Mouse (Mus musculus): ENCODE results near the gene Farp1. TPM values are rescaled to one million over a fixed set of nuclear protein-coding genes. Genes with fewer than 3 reads are reported as not detected.
A peak's percentile ranks its signal among the peaks of the same experiment; 100 is the strongest.

Farp1 gene
- polyA plus RNA-seq, 1 experiment from 2014 or later: 22.0 TPM

DNA sequence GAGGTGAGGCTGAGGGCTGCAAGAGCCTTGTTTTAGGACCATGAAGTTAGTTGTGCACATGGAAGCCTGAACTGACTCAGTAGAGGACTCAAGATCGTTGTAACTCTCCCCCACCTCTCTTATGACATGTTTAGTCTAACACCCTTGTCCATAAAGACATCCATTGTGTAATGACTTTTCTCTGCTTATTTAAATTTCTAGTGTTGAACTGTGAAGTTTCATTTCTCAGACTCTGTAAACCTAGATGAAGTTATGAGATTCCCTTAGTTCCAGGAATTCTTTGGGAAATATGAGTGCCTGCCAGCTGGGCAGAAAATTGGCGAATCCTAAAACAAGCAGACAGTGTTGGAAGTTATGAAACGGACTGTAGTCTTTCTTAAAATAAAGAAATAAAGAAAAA lies 170.5 kb downstream of the Farp1 start:
- 25% methylated on average over 3 of the region's 3 CpGs for WGBS

DNA sequence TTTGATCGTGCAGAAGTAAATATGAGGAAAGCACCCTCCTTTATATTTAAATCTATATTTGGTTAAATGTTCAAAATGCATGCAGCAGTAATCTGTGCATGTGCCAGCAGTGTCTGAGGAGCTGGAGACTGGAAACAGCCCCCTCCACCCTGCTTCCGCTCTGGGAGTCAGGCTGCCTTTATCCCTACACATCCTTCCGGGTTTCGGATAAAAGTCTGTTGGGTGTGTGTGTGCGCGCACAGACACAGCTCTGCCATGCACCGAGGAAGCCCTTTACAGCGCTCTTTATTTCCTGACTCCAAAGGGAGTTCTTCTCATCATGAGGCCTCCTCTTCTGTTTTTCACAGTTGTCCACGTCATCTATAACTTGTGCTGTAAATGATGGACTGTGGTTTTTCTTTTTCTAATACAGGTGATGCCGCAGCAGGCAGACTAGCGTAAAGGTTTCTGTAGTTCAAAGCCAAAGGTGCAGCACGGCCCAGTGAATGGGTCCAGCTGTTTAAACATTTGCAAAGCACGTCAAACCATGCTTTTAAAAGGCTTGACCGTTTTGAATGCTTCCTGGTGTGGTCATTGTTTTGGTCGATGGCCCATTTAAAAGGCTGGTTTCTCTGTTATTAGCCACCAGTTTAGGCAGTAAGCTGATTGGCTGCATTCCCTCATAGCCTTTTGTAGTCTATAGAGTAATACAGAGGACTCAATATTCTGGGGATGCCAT lies 172.6 kb downstream of the Farp1 start:
- ATAC-seq (ENCODE audit: low read depth): no peak; the same call in 1 of the 2 replicates
- no peaks in the 10 kb centered on the region for H3K9me3 ChIP-seq (ENCODE audit: control insufficient read depth, low read length)

More for the DNA sequence above, 170.5 kb downstream of the Farp1 start:
- H3K9ac ChIP-seq (ENCODE audit: low read length): no peak overlapping the region
- no peaks in the 10 kb centered on the region for H3K36me3 ChIP-seq (ENCODE audit: control insufficient read depth, insufficient read depth, low read length)
- H3K27ac ChIP-seq (ENCODE audit: low read length): peak overlapping the region; percentile 38
- peak; percentile 67 for ATAC-seq (ENCODE audit: low read depth)
- H3K9me3 ChIP-seq (ENCODE audit: control insufficient read depth, low read length): no peaks in the 10 kb centered on the region
- H3K4me1 ChIP-seq (replicated peaks; ENCODE audit: control insufficient read depth, insufficient read depth, low read length): peaks cover 10% of the 10 kb centered on the region
- no peaks in the 10 kb centered on the region for H3K27me3 ChIP-seq (ENCODE audit: control insufficient read depth, insufficient read depth, low read depth, low read length)
- no peak overlapping the region for H3K4me2 ChIP-seq (ENCODE audit: low read depth, low read length)
- H3K4me3 ChIP-seq (ENCODE audit: low read length): no peak overlapping the region

DNA sequence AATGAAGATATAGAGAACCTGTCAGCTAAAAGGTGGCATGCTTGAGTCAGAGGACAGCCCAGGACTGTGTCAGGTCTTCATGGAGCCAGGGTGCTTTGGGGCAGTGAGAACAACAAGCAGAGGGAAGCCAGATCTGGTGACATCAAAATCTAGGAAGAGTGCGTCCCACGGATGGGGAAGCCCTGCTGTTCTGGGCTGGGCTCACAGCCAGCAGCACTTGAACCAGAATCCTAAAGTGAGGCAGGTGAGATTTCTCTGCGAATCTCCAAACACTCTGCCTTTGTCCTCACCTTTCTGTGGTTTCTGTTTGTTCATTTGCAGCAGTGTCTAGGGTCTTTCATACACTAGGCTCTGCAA lies 173.1 kb downstream of the Farp1 start:
- no peaks in the 10 kb centered on the region for H3K36me3 ChIP-seq (ENCODE audit: control insufficient read depth, insufficient read depth, low read length)
- no peaks in the 10 kb centered on the region for H3K9me3 ChIP-seq (ENCODE audit: control insufficient read depth, low read length)
- ATAC-seq (ENCODE audit: low read depth): no peak
- H3K27ac ChIP-seq (ENCODE audit: low read length): no peak overlapping the region
- H3K4me1 ChIP-seq (replicated peaks; ENCODE audit: control insufficient read depth, insufficient read depth, low read length): peaks cover 10% of the 10 kb centered on the region
- WGBS: 49% methylated on average over 3 of the region's 3 CpGs
- H3K9ac ChIP-seq (ENCODE audit: low read length): no peak overlapping the region
- no peaks in the 10 kb centered on the region for H3K27me3 ChIP-seq (ENCODE audit: control insufficient read depth, insufficient read depth, low read depth, low read length)
- no peak overlapping the region for H3K4me3 ChIP-seq (ENCODE audit: low read length)
- no peak overlapping the region for H3K4me2 ChIP-seq (ENCODE audit: low read depth, low read length)

More for the DNA sequence above, 172.6 kb downstream of the Farp1 start:
- no peak overlapping the region for H3K4me3 ChIP-seq (ENCODE audit: low read length)
- no peak overlapping the region for H3K27ac ChIP-seq (ENCODE audit: low read length)
- no peaks in the 10 kb centered on the region for H3K27me3 ChIP-seq (ENCODE audit: control insufficient read depth, insufficient read depth, low read depth, low read length)
- H3K9ac ChIP-seq (ENCODE audit: low read length): no peak overlapping the region
- WGBS: 56% methylated on average over 15 of the region's 15 CpGs
- peaks cover 10% of the 10 kb centered on the region for H3K4me1 ChIP-seq (replicated peaks; ENCODE audit: control insufficient read depth, insufficient read depth, low read length)
- H3K36me3 ChIP-seq (ENCODE audit: control insufficient read depth, insufficient read depth, low read length): no peaks in the 10 kb centered on the region
- no peak overlapping the region for H3K4me2 ChIP-seq (ENCODE audit: low read depth, low read length)

DNA sequence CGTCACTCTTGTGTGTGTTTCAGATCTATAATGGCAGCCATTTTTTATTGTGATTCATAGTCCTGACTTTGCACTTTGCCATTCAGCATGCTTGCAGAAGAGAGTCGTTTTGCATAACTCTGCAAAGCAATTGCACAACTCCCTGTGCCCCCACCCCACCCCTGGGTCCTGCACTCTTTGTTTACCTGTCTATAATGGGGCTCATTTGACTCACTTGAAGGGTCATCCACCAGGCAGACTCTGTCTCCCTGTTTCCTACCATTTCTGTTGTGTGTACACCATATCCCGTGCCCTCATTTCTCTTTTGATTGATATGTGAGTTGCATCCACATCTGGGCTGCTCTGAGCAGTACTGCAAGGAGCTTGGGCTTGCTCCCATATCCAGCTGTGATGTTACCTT lies 175.3 kb downstream of the Farp1 start:
- Histone ChIP-seq H3K4me1 (replicated peaks; ENCODE audit: control insufficient read depth, insufficient read depth, low read length) (peaks cover 17% of the 10 kb centered on the region), H3K4me3 (ENCODE audit: low read length) (no peak overlapping the region), H3K27ac (ENCODE audit: low read length) (no peak overlapping the region), H3K27me3 (ENCODE audit: control insufficient read depth, insufficient read depth, low read depth, low read length) (no peaks in the 10 kb centered on the region), H3K9me3 (ENCODE audit: control insufficient read depth, low read length) (no peaks in the 10 kb centered on the region), H3K9ac (ENCODE audit: low read length) (no peak overlapping the region), H3K36me3 (ENCODE audit: control insufficient read depth, insufficient read depth, low read length) (no peaks in the 10 kb centered on the region), H3K4me2 (ENCODE audit: low read depth, low read length) (no peak overlapping the region)
- ATAC-seq (ENCODE audit: low read depth): no peak
- WGBS: 65% methylated on average over 3 of the region's 3 CpGs

DNA sequence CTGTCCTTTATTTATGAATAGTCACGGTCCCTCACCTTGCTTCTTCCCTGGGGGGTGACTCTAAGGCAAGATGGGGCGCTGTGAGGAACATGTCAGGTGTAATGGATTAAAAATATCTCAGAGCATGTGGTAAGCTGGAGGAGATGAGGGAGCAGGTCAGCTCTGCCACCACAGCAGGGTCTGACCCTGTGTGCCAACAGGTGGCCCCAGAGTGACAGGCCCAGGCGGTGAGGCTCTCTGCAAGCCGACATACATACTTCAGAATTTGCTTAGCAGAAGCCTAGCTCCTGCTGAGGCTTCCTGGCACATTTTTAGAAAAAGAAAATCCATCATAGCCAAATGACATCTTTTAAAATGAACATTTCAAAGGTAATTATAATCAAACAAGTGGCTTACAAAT lies 178.7 kb downstream of the Farp1 start:
- Histone ChIP-seq H3K27ac (ENCODE audit: low read length) (no peak overlapping the region), H3K36me3 (ENCODE audit: control insufficient read depth, insufficient read depth, low read length) (no peaks in the 10 kb centered on the region), H3K4me3 (ENCODE audit: low read length) (no peak overlapping the region), H3K4me2 (ENCODE audit: low read depth, low read length) (no peak overlapping the region), H3K9me3 (ENCODE audit: control insufficient read depth, low read length) (no peaks in the 10 kb centered on the region), H3K27me3 (ENCODE audit: control insufficient read depth, insufficient read depth, low read depth, low read length) (no peaks in the 10 kb centered on the region), H3K4me1 (replicated peaks; ENCODE audit: control insufficient read depth, insufficient read depth, low read length) (peaks cover 21% of the 10 kb centered on the region), H3K9ac (ENCODE audit: low read length) (no peak overlapping the region)
- ATAC-seq (ENCODE audit: low read depth): no peak
- WGBS: 66% methylated on average over 4 of the region's 4 CpGs

DNA sequence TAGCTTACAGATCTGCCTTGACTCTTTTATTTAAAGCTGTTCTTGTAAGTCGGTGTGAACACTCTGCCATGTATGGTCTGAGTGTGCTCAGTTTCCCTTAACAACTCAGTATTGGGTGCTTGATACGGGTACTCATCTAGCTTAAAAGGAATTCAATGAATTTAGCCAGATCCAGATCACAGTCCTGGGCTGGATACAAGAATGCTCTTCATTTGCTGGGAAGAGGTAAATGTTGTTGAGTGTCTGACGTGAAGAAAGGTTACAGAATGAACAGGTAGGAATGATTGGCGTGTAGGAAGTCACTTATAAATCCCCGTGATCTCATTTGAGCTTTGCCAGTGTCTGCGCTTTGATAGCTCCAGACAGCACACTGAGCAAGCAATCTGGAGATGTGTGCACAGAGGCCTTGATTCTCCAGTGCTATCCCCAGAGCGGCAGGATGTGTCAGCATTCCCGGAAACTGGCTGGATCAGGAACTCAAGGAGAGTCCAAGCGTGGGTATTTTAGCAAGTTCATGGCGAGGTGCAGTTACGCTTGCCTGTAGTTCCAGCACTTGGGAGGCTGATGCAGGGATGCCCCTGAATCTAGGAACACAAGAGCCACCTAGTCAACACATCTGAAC lies 179.7 kb downstream of the Farp1 start:
- Histone ChIP-seq H3K4me1 (replicated peaks; ENCODE audit: control insufficient read depth, insufficient read depth, low read length) (peaks cover 21% of the 10 kb centered on the region), H3K36me3 (ENCODE audit: control insufficient read depth, insufficient read depth, low read length) (no peaks in the 10 kb centered on the region), H3K27ac (ENCODE audit: low read length) (peak overlapping the region; percentile 88), H3K4me2 (ENCODE audit: low read depth, low read length) (no peak overlapping the region), H3K27me3 (ENCODE audit: control insufficient read depth, insufficient read depth, low read depth, low read length) (no peaks in the 10 kb centered on the region), H3K9me3 (ENCODE audit: control insufficient read depth, low read length) (no peaks in the 10 kb centered on the region), H3K9ac (ENCODE audit: low read length) (no peak overlapping the region), H3K4me3 (ENCODE audit: low read length) (no peak overlapping the region)
- WGBS: 63% methylated on average over 11 of the region's 11 CpGs
- ATAC-seq (ENCODE audit: low read depth): peak; percentile 21; the same call in 1 of the 2 replicates

DNA sequence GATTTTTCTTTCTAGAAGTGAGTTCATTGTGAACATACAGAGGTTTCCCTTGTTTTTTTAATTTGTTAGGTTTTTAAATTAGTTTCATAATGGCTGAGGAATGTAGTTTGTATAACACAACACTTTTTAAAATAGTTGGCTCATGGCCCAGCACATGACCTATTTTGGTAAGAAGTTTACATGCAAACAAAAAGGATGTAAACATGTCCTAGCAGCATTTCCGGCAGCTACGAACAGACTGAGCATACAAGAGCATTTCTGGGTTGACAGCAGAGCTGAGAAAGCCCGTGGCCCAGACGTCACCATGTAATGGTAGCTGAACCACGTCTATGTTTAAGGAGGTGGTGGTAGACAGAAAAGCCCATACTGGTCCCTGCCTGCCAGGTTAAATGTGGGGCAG lies 180.8 kb downstream of the Farp1 start:
- 35% methylated on average over 5 of the region's 5 CpGs for WGBS
- no peak overlapping the region for H3K4me2 ChIP-seq (ENCODE audit: low read depth, low read length)
- H3K9me3 ChIP-seq (ENCODE audit: control insufficient read depth, low read length): no peaks in the 10 kb centered on the region
- H3K36me3 ChIP-seq (ENCODE audit: control insufficient read depth, insufficient read depth, low read length): no peaks in the 10 kb centered on the region
- H3K27ac ChIP-seq (ENCODE audit: low read length): peak overlapping the region; percentile 88
- no peak overlapping the region for H3K9ac ChIP-seq (ENCODE audit: low read length)
- peaks cover 21% of the 10 kb centered on the region for H3K4me1 ChIP-seq (replicated peaks; ENCODE audit: control insufficient read depth, insufficient read depth, low read length)
- no peaks in the 10 kb centered on the region for H3K27me3 ChIP-seq (ENCODE audit: control insufficient read depth, insufficient read depth, low read depth, low read length)
- no peak overlapping the region for H3K4me3 ChIP-seq (ENCODE audit: low read length)
- peak; percentile 81 for ATAC-seq (ENCODE audit: low read depth)

DNA sequence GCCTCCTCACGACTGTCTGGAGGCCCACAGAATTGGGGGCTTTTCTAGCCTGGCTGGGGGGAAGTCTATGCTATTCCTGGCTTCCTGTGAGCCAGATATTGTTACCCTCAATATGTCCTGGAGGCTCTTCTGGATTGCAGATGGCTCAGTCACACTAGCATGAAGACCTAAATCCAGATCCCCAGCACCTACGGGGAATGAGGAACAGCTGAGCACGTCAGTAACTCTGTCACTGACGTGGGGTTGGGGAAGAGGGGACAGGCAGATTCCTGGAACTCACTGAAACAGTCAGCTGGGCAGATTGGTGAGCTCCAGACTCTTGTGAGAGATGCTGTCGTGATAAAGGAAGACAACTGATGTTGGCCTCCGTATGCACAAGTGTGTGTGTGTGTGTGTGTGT lies 181.7 kb downstream of the Farp1 start:
- Histone ChIP-seq H3K4me3 (ENCODE audit: low read length) (no peak overlapping the region), H3K36me3 (ENCODE audit: control insufficient read depth, insufficient read depth, low read length) (peaks cover 7% of the 10 kb centered on the region), H3K4me1 (replicated peaks; ENCODE audit: control insufficient read depth, insufficient read depth, low read length) (peaks cover 21% of the 10 kb centered on the region), H3K9me3 (ENCODE audit: control insufficient read depth, low read length) (no peaks in the 10 kb centered on the region), H3K9ac (ENCODE audit: low read length) (no peak overlapping the region), H3K27ac (ENCODE audit: low read length) (peak overlapping the region; percentile 73), H3K27me3 (ENCODE audit: control insufficient read depth, insufficient read depth, low read depth, low read length) (no peaks in the 10 kb centered on the region), H3K4me2 (ENCODE audit: low read depth, low read length) (no peak overlapping the region)
- ATAC-seq (ENCODE audit: low read depth): no peak
- 52% methylated on average over 6 of the region's 6 CpGs for WGBS

DNA sequence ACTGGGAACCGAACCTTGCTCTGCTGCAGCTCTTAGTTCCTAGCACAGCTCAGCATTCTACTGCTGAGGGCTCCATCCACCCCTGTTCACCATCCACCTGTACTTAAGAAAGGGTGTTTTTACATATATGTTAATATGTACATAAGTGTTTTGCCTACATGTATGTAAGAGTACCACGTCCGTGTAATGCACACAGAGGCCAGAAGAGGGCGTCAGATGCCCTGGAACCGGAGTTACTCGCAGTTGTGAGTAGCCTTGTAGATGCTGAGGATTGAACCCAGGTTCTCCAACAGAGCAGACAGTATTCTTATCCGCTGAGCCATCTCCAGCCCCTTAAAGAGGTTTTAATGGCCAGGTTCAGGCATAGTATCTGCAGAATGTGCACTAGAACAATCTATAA lies 183.6 kb downstream of the Farp1 start:
- Histone ChIP-seq H3K4me3 (ENCODE audit: low read length) (no peak overlapping the region), H3K9ac (ENCODE audit: low read length) (no peak overlapping the region), H3K4me1 (replicated peaks; ENCODE audit: control insufficient read depth, insufficient read depth, low read length) (peaks cover 21% of the 10 kb centered on the region), H3K27ac (ENCODE audit: low read length) (no peak overlapping the region), H3K9me3 (ENCODE audit: control insufficient read depth, low read length) (no peaks in the 10 kb centered on the region), H3K36me3 (ENCODE audit: control insufficient read depth, insufficient read depth, low read length) (peaks cover 20% of the 10 kb centered on the region), H3K4me2 (ENCODE audit: low read depth, low read length) (no peak overlapping the region), H3K27me3 (ENCODE audit: control insufficient read depth, insufficient read depth, low read depth, low read length) (no peaks in the 10 kb centered on the region)
- WGBS: 82% methylated on average over 7 of the region's 7 CpGs
- no peak for ATAC-seq (ENCODE audit: low read depth)
